Mouse (Mus musculus): ENCODE measurements around the gene Mpeg1. TPM values are rescaled to one million over a fixed set of nuclear protein-coding genes. Genes with fewer than 3 reads are reported as not detected.

Mpeg1 gene
- 441 TPM for polyA plus RNA-seq (2015; fragmentation: Illumina TruSeq; extraction: RNeasy Lipid Tissue Mini Kit (QIAGEN cat#74804); ENCODE audit: insufficient read depth, low replicate concordance)

DNA sequence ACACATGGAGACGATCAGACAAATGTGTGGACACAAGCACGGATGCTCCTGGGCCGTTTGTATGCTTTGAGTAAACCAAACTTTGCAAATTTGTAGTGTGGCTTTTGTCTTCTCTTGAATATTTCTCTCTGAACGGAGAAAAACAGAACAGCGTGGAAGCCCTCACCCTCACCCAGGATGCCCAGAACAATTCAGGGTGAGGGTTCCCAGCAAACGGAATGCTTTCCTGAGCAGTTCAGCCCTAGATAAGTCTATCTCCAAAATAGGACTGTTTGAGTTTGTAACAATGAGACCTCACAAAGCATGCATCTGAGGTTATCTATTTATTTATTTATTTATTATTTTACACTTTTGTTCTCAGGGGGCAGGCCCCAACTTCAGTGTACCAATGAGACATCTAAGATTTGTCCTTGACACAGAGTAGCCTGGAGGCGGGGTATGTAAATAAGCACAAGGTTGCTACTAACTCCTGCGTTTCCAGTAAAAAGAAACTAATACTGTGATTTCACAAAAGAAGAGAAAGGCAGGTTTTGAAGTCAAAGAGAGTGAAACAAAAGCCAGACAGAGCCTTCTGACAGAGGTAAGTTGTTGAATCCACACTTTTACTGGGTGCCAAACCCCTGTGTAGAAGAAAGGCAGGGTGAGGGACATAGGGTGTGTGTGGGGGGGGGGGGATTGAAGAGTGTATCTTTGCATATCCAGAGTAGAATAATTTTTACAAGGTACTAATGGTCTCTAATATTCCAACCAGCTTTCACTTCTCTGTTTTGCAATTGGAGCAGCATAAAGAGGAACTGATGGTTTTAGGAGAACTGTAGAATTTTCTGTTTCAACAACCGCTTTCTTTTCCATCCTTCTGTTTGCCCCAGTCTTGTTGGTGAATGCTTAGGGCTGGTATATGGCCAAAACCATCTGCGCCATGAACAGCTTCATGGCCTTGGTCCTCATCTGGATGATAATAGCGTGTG is at the start of gene Mpeg1:
Gene Mpeg1 (plus strand): TSS at position 498 of the 968 bp plus-strand sequence.

DNA sequence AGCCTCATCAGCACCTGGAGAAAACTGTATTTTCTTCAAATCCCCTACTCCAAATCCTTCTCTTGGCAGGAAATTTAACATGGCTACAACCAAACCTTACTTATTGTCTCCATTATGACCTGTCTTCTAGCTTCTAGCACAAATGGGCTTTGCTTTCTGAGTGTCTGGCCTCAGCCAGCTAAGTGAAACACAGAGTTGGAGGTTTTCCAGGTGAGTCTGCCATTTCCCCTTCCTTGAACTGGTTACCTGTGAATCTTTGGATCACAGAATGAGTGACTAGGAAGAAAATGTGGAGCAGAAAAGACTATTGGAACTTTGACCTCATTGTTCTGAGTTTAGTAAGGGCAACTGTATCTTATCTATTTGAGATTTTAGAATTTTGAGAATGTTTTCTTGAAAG is 43.2 kb upstream of the Mpeg1 start, which contains the start of gene Olfr1441:
Gene Olfr1441 (plus strand): TSS at position 73 of the 400 bp plus-strand sequence.

DNA sequence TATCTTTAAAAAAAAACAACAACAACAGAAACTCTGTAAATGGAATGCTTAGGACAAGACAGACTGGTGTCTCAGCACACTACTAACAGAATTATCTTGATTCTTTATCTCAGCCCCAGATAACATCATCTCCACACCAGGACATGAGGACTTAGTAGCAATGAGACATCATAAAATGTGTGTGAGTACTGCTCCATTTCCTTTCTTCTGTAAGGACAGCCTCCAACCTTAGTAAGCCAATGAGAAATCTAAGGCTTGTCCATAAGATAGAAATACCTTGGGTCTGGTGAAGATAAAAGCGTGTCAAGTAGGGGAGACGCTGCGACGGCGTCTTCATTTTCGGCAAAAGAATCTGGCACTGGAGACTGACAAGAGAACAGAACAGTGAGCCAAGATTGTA is 33.0 kb upstream of the Mpeg1 start, which contains the start of gene Pfpl:
Gene Pfpl (plus strand): TSS at position 301 of the 400 bp plus-strand sequence.

DNA sequence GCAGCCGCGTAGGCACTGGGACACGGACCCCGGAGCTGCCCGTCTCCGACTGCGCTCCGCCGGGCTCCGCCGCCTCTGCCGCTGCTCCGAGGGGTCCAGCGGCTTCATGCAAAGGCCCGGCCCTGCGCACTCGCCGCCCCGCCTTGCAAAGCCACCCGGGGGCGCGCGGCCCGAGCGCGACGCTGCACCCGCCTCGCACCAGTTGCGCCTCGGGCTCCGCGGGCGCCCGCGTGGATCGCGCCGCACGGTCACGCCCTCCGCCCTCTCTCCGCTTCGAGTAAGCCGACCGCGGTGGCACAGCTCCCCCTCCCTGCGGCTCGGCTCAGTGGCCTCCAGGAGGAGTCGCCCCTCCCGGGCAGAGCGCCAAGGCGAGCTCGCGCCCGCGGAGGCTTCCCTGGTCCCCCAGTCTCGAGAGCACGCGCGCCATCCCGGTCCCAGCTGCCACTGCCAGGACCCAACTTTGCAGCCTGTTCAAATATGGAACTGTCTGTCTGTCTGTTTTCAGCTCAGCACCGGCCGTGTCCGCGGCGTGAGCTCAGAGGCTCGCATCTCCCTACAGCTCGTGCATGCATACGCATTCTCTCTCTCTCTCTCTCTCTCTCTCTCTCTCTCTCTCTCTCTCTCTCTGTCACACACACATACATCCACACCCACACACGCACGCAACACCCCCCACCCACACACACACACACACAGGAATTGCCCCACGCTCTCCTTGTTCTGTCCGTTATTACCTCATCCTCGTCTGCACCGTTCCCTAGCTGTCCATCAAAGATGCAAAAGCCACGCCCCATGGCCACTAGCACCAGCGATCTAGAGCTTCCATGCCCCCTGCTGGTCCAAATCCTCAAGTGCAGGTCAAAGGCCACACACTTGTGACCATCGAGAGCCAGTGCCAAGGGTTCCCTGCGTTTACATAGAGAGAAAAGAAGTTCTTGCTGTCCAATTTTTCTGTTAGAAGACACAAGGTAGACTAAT is 41.1 kb downstream of the Mpeg1 start, which contains the start of gene Dtx4:
Gene Dtx4 (minus strand): TSS at position 85 of the 978 bp plus-strand sequence.

Other genes with a start within 250 kb of the Mpeg1 start
- not detected for gene Olfr1432, start 228.2 kb upstream of the Mpeg1 start, polyA plus RNA-seq (2015; fragmentation: Illumina TruSeq; extraction: RNeasy Lipid Tissue Mini Kit (QIAGEN cat#74804); ENCODE audit: insufficient read depth, low replicate concordance)
- not detected for gene Olfr262, start 219.1 kb upstream of the Mpeg1 start, polyA plus RNA-seq (2015; fragmentation: Illumina TruSeq; extraction: RNeasy Lipid Tissue Mini Kit (QIAGEN cat#74804); ENCODE audit: insufficient read depth, low replicate concordance)
- not detected for gene Olfr235, start 199.7 kb upstream of the Mpeg1 start, polyA plus RNA-seq (2015; fragmentation: Illumina TruSeq; extraction: RNeasy Lipid Tissue Mini Kit (QIAGEN cat#74804); ENCODE audit: insufficient read depth, low replicate concordance)
- gene Olfr1434, start 180.9 kb upstream of the Mpeg1 start, polyA plus RNA-seq (2015; fragmentation: Illumina TruSeq; extraction: RNeasy Lipid Tissue Mini Kit (QIAGEN cat#74804); ENCODE audit: insufficient read depth, low replicate concordance), result not detected
- gene Olfr1436, start 161.6 kb upstream of the Mpeg1 start, polyA plus RNA-seq (2015; fragmentation: Illumina TruSeq; extraction: RNeasy Lipid Tissue Mini Kit (QIAGEN cat#74804); ENCODE audit: insufficient read depth, low replicate concordance), result not detected
- gene Olfr1437, start 135.7 kb upstream of the Mpeg1 start, polyA plus RNA-seq (2015; fragmentation: Illumina TruSeq; extraction: RNeasy Lipid Tissue Mini Kit (QIAGEN cat#74804); ENCODE audit: insufficient read depth, low replicate concordance), result not detected
- not detected for gene Olfr1438-ps1, start 124.9 kb upstream of the Mpeg1 start, polyA plus RNA-seq (2015; fragmentation: Illumina TruSeq; extraction: RNeasy Lipid Tissue Mini Kit (QIAGEN cat#74804); ENCODE audit: insufficient read depth, low replicate concordance)
- not detected for gene Olfr1440, start 73.5 kb upstream of the Mpeg1 start, polyA plus RNA-seq (2015; fragmentation: Illumina TruSeq; extraction: RNeasy Lipid Tissue Mini Kit (QIAGEN cat#74804); ENCODE audit: insufficient read depth, low replicate concordance)
- gene Olfr1441, start 43.3 kb upstream of the Mpeg1 start, polyA plus RNA-seq (2015; fragmentation: Illumina TruSeq; extraction: RNeasy Lipid Tissue Mini Kit (QIAGEN cat#74804); ENCODE audit: insufficient read depth, low replicate concordance), result not detected
- not detected for gene Pfpl, start 32.9 kb upstream of the Mpeg1 start, polyA plus RNA-seq (2015; fragmentation: Illumina TruSeq; extraction: RNeasy Lipid Tissue Mini Kit (QIAGEN cat#74804); ENCODE audit: insufficient read depth, low replicate concordance)
- 11.5 TPM for gene Dtx4, start 40.7 kb downstream of the Mpeg1 start, polyA plus RNA-seq (2015; fragmentation: Illumina TruSeq; extraction: RNeasy Lipid Tissue Mini Kit (QIAGEN cat#74804); ENCODE audit: insufficient read depth, low replicate concordance)
- gene Fam111a, start 85.0 kb downstream of the Mpeg1 start, polyA plus RNA-seq (2015; fragmentation: Illumina TruSeq; extraction: RNeasy Lipid Tissue Mini Kit (QIAGEN cat#74804); ENCODE audit: insufficient read depth, low replicate concordance), result 218 TPM
- not detected for gene Gm4952, start 139.2 kb downstream of the Mpeg1 start, polyA plus RNA-seq (2015; fragmentation: Illumina TruSeq; extraction: RNeasy Lipid Tissue Mini Kit (QIAGEN cat#74804); ENCODE audit: insufficient read depth, low replicate concordance)
- not detected for gene Glyat, start 172.5 kb downstream of the Mpeg1 start, polyA plus RNA-seq (2015; fragmentation: Illumina TruSeq; extraction: RNeasy Lipid Tissue Mini Kit (QIAGEN cat#74804); ENCODE audit: insufficient read depth, low replicate concordance)
- gene Olfr1442, start 209.7 kb downstream of the Mpeg1 start, polyA plus RNA-seq (2015; fragmentation: Illumina TruSeq; extraction: RNeasy Lipid Tissue Mini Kit (QIAGEN cat#74804); ENCODE audit: insufficient read depth, low replicate concordance), result not detected
- gene Olfr1443, start 217.3 kb downstream of the Mpeg1 start, polyA plus RNA-seq (2015; fragmentation: Illumina TruSeq; extraction: RNeasy Lipid Tissue Mini Kit (QIAGEN cat#74804); ENCODE audit: insufficient read depth, low replicate concordance), result not detected
- not detected for gene Keg1, start 235.0 kb downstream of the Mpeg1 start, polyA plus RNA-seq (2015; fragmentation: Illumina TruSeq; extraction: RNeasy Lipid Tissue Mini Kit (QIAGEN cat#74804); ENCODE audit: insufficient read depth, low replicate concordance)

Measured in spleen, adult 10 weeks (tissue).